Mouse (Mus musculus) thymus, postnatal 25 days (tissue): ENCODE results near the gene Slc17a1.

Experiments
- DNase-seq: peaks from one replicate; pipeline ENCODE4 v3.0.0; 2022

Slc17a1 gene

GRCm38 (mm10) chr13:23892592-23893268 is 25.2 kb downstream of the Slc17a1 start:
- no peak for DNase-seq

GRCm38 (mm10) chr13:23893269-23893593 is 25.7 kb downstream of the Slc17a1 start:
- DNase-seq, result no peak

GRCm38 (mm10) chr13:23898242-23898641 is 30.7 kb downstream of the Slc17a1 start:
- peak; percentile 11 for DNase-seq

- DNase-seq, result no peak
These were observed 39.4 kb downstream of the Slc17a1 start for GRCm38 (mm10) chr13:23906906-23907305.

- no peak for DNase-seq
These were observed 42.6 kb downstream of the Slc17a1 start for GRCm38 (mm10) chr13:23910121-23910520.

- no peak for DNase-seq
These were observed 43.8 kb downstream of the Slc17a1 start for GRCm38 (mm10) chr13:23911335-23911734.

GRCm38 (mm10) chr13:23913791-23914306 is 46.3 kb downstream of the Slc17a1 start:
- no peak for DNase-seq

GRCm38 (mm10) chr13:23914376-23915167 is 47.0 kb downstream of the Slc17a1 start, which contains the start of gene Slc17a4:
Gene Slc17a4, minus strand, starts transcription at chr13:23915009.
- DNase-seq, result no peak

GRCm38 (mm10) chr13:23916132-23916531 is 48.6 kb downstream of the Slc17a1 start:
- DNase-seq, result no peak

GRCm38 (mm10) chr13:23917674-23918073 is 50.1 kb downstream of the Slc17a1 start:
- DNase-seq, result no peak

- no peak for DNase-seq
These were observed 58.2 kb downstream of the Slc17a1 start for GRCm38 (mm10) chr13:23925792-23926191.

GRCm38 (mm10) chr13:23928637-23929036 is 61.1 kb downstream of the Slc17a1 start:
- no peak for DNase-seq

- no peak for DNase-seq
These were observed 62.9 kb downstream of the Slc17a1 start for GRCm38 (mm10) chr13:23930461-23930860.

- no peak for DNase-seq
These were observed 63.4 kb downstream of the Slc17a1 start for GRCm38 (mm10) chr13:23930904-23931303.

- no peak for DNase-seq
These were observed 66.1 kb downstream of the Slc17a1 start, which contains the start of gene Hist1h2ba for GRCm38 (mm10) chr13:23933421-23934210. Gene Hist1h2ba, minus strand, starts transcription at chr13:23934156.

- no peak for DNase-seq
These were observed 66.6 kb downstream of the Slc17a1 start, which contains the start of gene Hist1h2aa for GRCm38 (mm10) chr13:23934211-23934520. Gene Hist1h2aa, plus strand, starts transcription at chr13:23934462.

GRCm38 (mm10) chr13:23938699-23939098 is 71.1 kb downstream of the Slc17a1 start:
- DNase-seq, result no peak

- DNase-seq, result no peak
These were observed 72.7 kb downstream of the Slc17a1 start for GRCm38 (mm10) chr13:23940291-23940690.

- DNase-seq, result no peak
These were observed 75.3 kb downstream of the Slc17a1 start for GRCm38 (mm10) chr13:23942861-23943260.
